In genomic region chr9:85120061-85120460, GRCm38 (mm10) we compare ENCODE assay signal across 24 mouse cellular contexts.
DNase-seq lines count a peak whose midpoint lies in the region; ATAC-seq and TF ChIP-seq lines count a peak whose summit lies in the region.
"Had no signal": no experiment of that assay in that cellular context is flagged by ENCODE, and none has a peak within 500 bp of the region (broad histone marks: within the 10 kb centered on the region; RNA-seq: fewer than 3 reads in every experiment).

No protein-coding gene starts in this region.

- no peaks in the 10 kb centered on the region for H3K27me3 ChIP-seq in kidney, embryonic 15.5 days
- no peaks in the 10 kb centered on the region for H3K27me3 ChIP-seq in intestine, embryonic 16.5 days (replicated peaks; ENCODE audit: control insufficient read depth, insufficient read depth, low read length)
- H3K27me3 ChIP-seq: embryonic facial prominence, embryonic 15.5 days; hindbrain, embryonic 13.5 days had no signal

- H3K9ac ChIP-seq in kidney, embryonic 15.5 days: no peak overlapping the region
- H3K9ac ChIP-seq in intestine, embryonic 16.5 days (ENCODE audit: low read depth, low read length): no peak overlapping the region
- H3K9ac ChIP-seq: embryonic facial prominence, embryonic 15.5 days; hindbrain, embryonic 13.5 days had no signal

- no peaks in the 10 kb centered on the region for H3K4me1 ChIP-seq in kidney, embryonic 15.5 days
- no peaks in the 10 kb centered on the region for H3K4me1 ChIP-seq in lung, adult 2 months (ENCODE audit: control insufficient read depth, insufficient read depth, low read length)
- no peaks in the 10 kb centered on the region for H3K4me1 ChIP-seq in intestine, embryonic 16.5 days (ENCODE audit: control insufficient read depth, insufficient read depth, low read length)
- H3K4me1 ChIP-seq: embryonic facial prominence, embryonic 15.5 days; heart, embryonic 10.5 days; hindbrain, embryonic 13.5 days had no signal

- H3K36me3 ChIP-seq in kidney, embryonic 15.5 days: no peaks in the 10 kb centered on the region
- no peaks in the 10 kb centered on the region for H3K36me3 ChIP-seq in intestine, embryonic 16.5 days (ENCODE audit: control insufficient read depth, insufficient read depth, low read length)
- H3K36me3 ChIP-seq: embryonic facial prominence, embryonic 15.5 days; forebrain, embryonic 10.5 days; G1E; heart, embryonic 10.5 days; hindbrain, embryonic 13.5 days had no signal

- WGBS in kidney, embryonic 15.5 days: 72% methylated on average over 1 of the region's 1 CpGs
- 50% methylated on average over 1 of the region's 1 CpGs for WGBS in lung, adult 2 months
- 61% methylated on average over 1 of the region's 1 CpGs for WGBS in intestine, embryonic 16.5 days

- H3K4me3 ChIP-seq in kidney, embryonic 15.5 days (replicated peaks): no peak overlapping the region
- no peak overlapping the region for H3K4me3 ChIP-seq in lung, adult 2 months (replicated peaks; ENCODE audit: extremely low read depth, low read depth, low read length)
- no peak overlapping the region for H3K4me3 ChIP-seq in intestine, embryonic 16.5 days (ENCODE audit: low read length)
- H3K4me3 ChIP-seq: embryonic facial prominence, embryonic 15.5 days; erythroblast, embryonic 14.5 days; forebrain, embryonic 10.5 days; heart, embryonic 10.5 days; hindbrain, embryonic 13.5 days had no signal

- no peak overlapping the region for H3K27ac ChIP-seq in kidney, embryonic 15.5 days
- no peak overlapping the region for H3K27ac ChIP-seq in intestine, embryonic 16.5 days (ENCODE audit: low read length)
- H3K27ac ChIP-seq: embryonic facial prominence, embryonic 15.5 days; forebrain, embryonic 10.5 days; heart, embryonic 10.5 days; hindbrain, embryonic 13.5 days; hindbrain, postnatal 0 days had no signal

- H3K9me3 ChIP-seq in kidney, embryonic 15.5 days (replicated peaks): no peaks in the 10 kb centered on the region
- H3K9me3 ChIP-seq in intestine, embryonic 16.5 days (ENCODE audit: control insufficient read depth, low read length): no peaks in the 10 kb centered on the region
- H3K9me3 ChIP-seq: embryonic facial prominence, embryonic 15.5 days; forebrain, embryonic 10.5 days; G1E; heart, embryonic 10.5 days; hindbrain, embryonic 13.5 days had no signal

- no peak for TF ChIP-seq CTCF in lung, adult 2 months (IDR thresholded peaks at IDR 0.05; ENCODE audit: insufficient read depth, low read length)

- peak; percentile 66 for DNase-seq in 416B (ENCODE audit: low read depth)
- peak; percentile 43 for DNase-seq in T-cell, adult 2 months (ENCODE audit: low spot score)
- peak; percentile 69 for DNase-seq in induced T-regulatory cell, adult 2 months (ENCODE audit: low read depth)
- no peak for DNase-seq in layer of hippocampus, postnatal 25 days (ENCODE audit: extremely low spot score in 1 of 2, low spot score in 1 of 2)
- no peak for DNase-seq in lung, adult 2 months
- DNase-seq: adrenal gland, postnatal 36 days; cerebellum, adult 2 months; cerebellum, postnatal 10 days; embryo, embryonic 11 days; gastrocnemius, postnatal 36 days; heart, adult 11 months; heart, postnatal 10 days; heart, postnatal 4 days had no signal

- no peak overlapping the region for H3K4me2 ChIP-seq in kidney, embryonic 15.5 days
- no peak overlapping the region for H3K4me2 ChIP-seq in intestine, embryonic 16.5 days (ENCODE audit: low read depth, low read length)
- H3K4me2 ChIP-seq: embryonic facial prominence, embryonic 15.5 days; hindbrain, embryonic 13.5 days had no signal

- ATAC-seq in monocyte, adult 5-6 weeks (replicated peaks; ENCODE audit: insufficient number of reproducible peaks, low FRiP score, low TSS enrichment, poor library complexity, severe bottlenecking): 0 out of 2 replicates have a peak, but pooled peaks have one; percentile 61
- ATAC-seq in kidney, embryonic 15.5 days (replicated peaks; ENCODE audit: low FRiP score): no peak
- ATAC-seq in intestine, embryonic 16.5 days: no peak
- ATAC-seq: forebrain, embryonic 14.5 days; hindbrain, postnatal 0 days had no signal

- no peak for TF ChIP-seq POLR2A in lung, adult 2 months (IDR thresholded peaks at IDR 0.05; ENCODE audit: borderline replicate concordance, extremely low read depth, low read depth, low read length)

Comparison
In these comparisons a context has a peak if more than half of its experiments do, and no peak if none do; other contexts are left out.
1. DNase-seq: peak in 416B (single experiment), T-cell, adult 2 months (single experiment) and induced T-regulatory cell, adult 2 months (single experiment); none in layer of hippocampus, postnatal 25 days (0 of 2) and lung, adult 2 months (single experiment).